Mouse (Mus musculus) liver, postnatal 0 days (tissue): ENCODE data around the gene Scap.

ENCODE experiments used
- CTCF ChIP-seq: sonication (generic); IDR thresholded peaks from 2 replicates; pipeline ENCODE4 v1.5.1; 2016; ENCODE audit warnings: antibody characterized with exemption, low read depth
- EP300 ChIP-seq: IDR thresholded peaks from 2 replicates; pipeline ENCODE4 v1.6.1; 2016; ENCODE audit warnings: antibody characterized with exemption, low read depth, mild to moderate bottlenecking

DNA sequence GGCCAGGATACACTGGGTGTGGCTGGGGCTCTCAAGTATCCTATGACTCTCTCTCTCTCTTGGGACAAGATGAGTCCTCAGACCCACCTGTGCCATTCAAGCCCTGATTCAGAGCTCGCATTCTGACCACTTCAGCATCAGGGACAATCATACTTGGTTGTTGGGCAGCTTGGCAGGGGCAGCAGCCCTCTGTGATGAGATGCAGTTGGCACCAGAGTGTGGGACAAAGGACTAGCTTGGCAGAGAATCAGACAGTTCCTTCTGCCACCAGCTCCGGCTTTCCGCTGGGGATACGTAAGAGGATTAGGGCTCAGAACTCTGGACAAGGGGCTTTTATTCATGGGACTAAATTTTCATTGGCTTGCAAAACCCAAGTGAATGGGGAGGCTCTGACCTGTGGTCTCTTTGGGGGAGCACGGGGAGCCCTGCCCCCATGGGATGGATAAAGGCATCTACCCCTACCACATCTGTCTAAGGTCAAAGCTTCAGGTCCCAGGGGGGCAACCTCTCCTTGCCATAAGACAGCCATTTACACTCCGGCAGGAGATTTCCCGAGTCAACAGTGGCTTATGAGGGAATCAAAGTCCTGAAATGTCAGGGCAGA is 45.7 kb upstream of the Scap start:
- TF ChIP-seq CTCF (no peak), EP300 (no peak)
